Mouse (Mus musculus) thymus, adult 2 months (tissue): ENCODE measurements around the gene Ugt1a8. TPM values are rescaled to one million over a fixed set of nuclear protein-coding genes. Genes with fewer than 3 reads are reported as not detected.

Experiments
- DNase-seq: peaks from one replicate; pipeline ENCODE4 v3.0.0; 2021
- H3K27ac ChIP-seq: fragments of 200-500 bp; 2 replicates; pipeline ENCODE4 v1.5.1; 2012; ENCODE audit warnings: low read length, control low read depth; ENCODE audit not compliant: control insufficient read depth, insufficient read depth
- H3K27me3 ChIP-seq: fragments of 200-500 bp; 2 replicates; pipeline ENCODE4 v1.6.1; 2012; ENCODE audit warnings: mild to moderate bottlenecking, low read length, moderate library complexity, mixed read lengths; ENCODE audit not compliant: control insufficient read depth, insufficient read depth
- H3K36me3 ChIP-seq: fragments of 200-500 bp; 2 replicates; pipeline ENCODE4 v1.6.1; 2012; ENCODE audit warnings: mild to moderate bottlenecking, low read length, moderate library complexity; ENCODE audit not compliant: control insufficient read depth, insufficient read depth
- H3K4me1 ChIP-seq: fragments of 200-500 bp; replicated peaks from 2 replicates; pipeline ENCODE4 v1.6.1; 2012; ENCODE audit warnings: low read length; ENCODE audit not compliant: control insufficient read depth, insufficient read depth
- H3K4me3 ChIP-seq: fragments of 200-500 bp; 2 replicates; pipeline ENCODE4 v1.5.1; 2012; ENCODE audit warnings: mild to moderate bottlenecking, low read length, control low read depth, moderate library complexity; ENCODE audit not compliant: control insufficient read depth, insufficient read depth
- CTCF ChIP-seq: fragments of 200-500 bp; IDR thresholded peaks from 2 replicates; pipeline ENCODE4 v1.5.1; 2012; ENCODE audit warnings: mild to moderate bottlenecking, control low read depth, low read length, moderate library complexity, borderline replicate concordance; ENCODE audit not compliant: control insufficient read depth, poor library complexity, insufficient read depth; ENCODE audit errors: extremely low read depth
- POLR2A ChIP-seq: fragments of 200-500 bp; IDR thresholded peaks from 2 replicates; pipeline ENCODE4 v1.6.1; 2012; ENCODE audit warnings: mild to moderate bottlenecking, low read length, control low read depth, moderate library complexity; ENCODE audit not compliant: control insufficient read depth, poor library complexity, insufficient read depth; ENCODE audit errors: extremely low read depth
- WGBS: fragments of 180-500 bp; shearing (Covaris S2); methylation state at CpG from one replicate; pipeline ENCODE4 v1.1.7; 2018; 5-methylcytosine and 5-hydroxymethylcytosine counted together
- polyA plus RNA-seq: library from polyadenylated mRNA; depleted of rRNA; stranded (reverse); fragments of >200 nt; gene quantifications from 2 replicates; pipeline ENCODE4 v1.2.3, GENCODE M21; 2012

Ugt1a8 gene
- polyA plus RNA-seq, 1 experiment: not detected

- no peaks in the 10 kb centered on the region for H3K27me3 ChIP-seq
- WGBS: 58% methylated on average over 4 of the region's 4 CpGs
- no peak overlapping the region for H3K27ac ChIP-seq
- H3K36me3 ChIP-seq: no peaks in the 10 kb centered on the region
- TF ChIP-seq POLR2A (no peak), CTCF (no peak)
- H3K4me3 ChIP-seq: no peak overlapping the region
- no peaks in the 10 kb centered on the region for H3K4me1 ChIP-seq
- no peak for DNase-seq
Measured at GRCm38 (mm10) chr1:88248658-88249057, 161.0 kb downstream of the Ugt1a8 start.

GRCm38 (mm10) chr1:88249596-88249995, 162.0 kb downstream of the Ugt1a8 start:
- Histone ChIP-seq H3K27me3 (no peaks in the 10 kb centered on the region), H3K36me3 (no peaks in the 10 kb centered on the region), H3K27ac (no peak overlapping the region), H3K4me3 (no peak overlapping the region), H3K4me1 (no peaks in the 10 kb centered on the region)
- TF ChIP-seq POLR2A (no peak), CTCF (no peak)
- 83% methylated on average over 7 of the region's 7 CpGs for WGBS
- DNase-seq: no peak

DNA sequence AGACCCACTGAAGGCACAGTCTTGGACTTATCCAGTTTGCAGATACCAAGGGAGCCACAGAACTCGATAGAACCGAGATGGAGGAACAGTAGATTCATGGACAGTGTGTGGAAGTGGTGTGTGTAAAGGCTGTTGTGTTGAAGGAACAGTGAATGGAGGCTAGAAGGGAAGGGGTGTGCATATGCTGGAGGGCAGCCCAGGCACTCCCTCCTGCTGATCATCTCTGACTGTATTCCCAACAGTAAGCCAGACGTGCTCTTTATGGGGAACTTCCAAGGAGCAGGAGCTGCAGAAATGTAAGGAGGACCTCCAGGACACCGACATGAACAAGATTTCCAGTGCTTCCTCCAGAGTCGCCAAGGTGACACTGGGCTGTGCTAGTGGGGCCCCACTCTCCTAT, 162.4 kb downstream of the Ugt1a8 start:
- Histone ChIP-seq H3K36me3 (no peaks in the 10 kb centered on the region), H3K27ac (no peak overlapping the region), H3K4me3 (no peak overlapping the region), H3K27me3 (no peaks in the 10 kb centered on the region), H3K4me1 (no peaks in the 10 kb centered on the region)
- DNase-seq: no peak
- TF ChIP-seq CTCF (no peak), POLR2A (no peak)
- WGBS: 89% methylated on average over 5 of the region's 5 CpGs

- Histone ChIP-seq H3K27ac (no peak overlapping the region), H3K27me3 (no peaks in the 10 kb centered on the region), H3K4me1 (peaks cover under 1% of the 10 kb centered on the region; the same call in 1 of the 2 replicates), H3K4me3 (no peak overlapping the region), H3K36me3 (no peaks in the 10 kb centered on the region)
- DNase-seq: no peak
- 63% methylated on average over 8 of the region's 8 CpGs for WGBS
- no peak for TF ChIP-seq POLR2A
- no peak for TF ChIP-seq CTCF
Measured at GRCm38 (mm10) chr1:88253106-88253505, 165.5 kb downstream of the Ugt1a8 start.

GRCm38 (mm10) chr1:88253540-88253939, 165.9 kb downstream of the Ugt1a8 start:
- peaks cover 5% of the 10 kb centered on the region for H3K4me1 ChIP-seq
- TF ChIP-seq CTCF: no peak
- no peak for TF ChIP-seq POLR2A
- WGBS: 77% methylated on average over 6 of the region's 6 CpGs
- no peaks in the 10 kb centered on the region for H3K36me3 ChIP-seq
- DNase-seq: no peak
- H3K4me3 ChIP-seq: no peak overlapping the region
- no peak overlapping the region for H3K27ac ChIP-seq
- H3K27me3 ChIP-seq: no peaks in the 10 kb centered on the region

- H3K36me3 ChIP-seq: no peaks in the 10 kb centered on the region
- H3K4me1 ChIP-seq: peaks cover 13% of the 10 kb centered on the region
- H3K27me3 ChIP-seq: no peaks in the 10 kb centered on the region
- no peak for DNase-seq
- H3K27ac ChIP-seq: no peak overlapping the region
- H3K4me3 ChIP-seq: no peak overlapping the region
- TF ChIP-seq CTCF: no peak
- TF ChIP-seq POLR2A: no peak
- 93% methylated on average over 12 of the region's 12 CpGs for WGBS
Measured at GRCm38 (mm10) chr1:88254793-88255465, 167.3 kb downstream of the Ugt1a8 start.

DNA sequence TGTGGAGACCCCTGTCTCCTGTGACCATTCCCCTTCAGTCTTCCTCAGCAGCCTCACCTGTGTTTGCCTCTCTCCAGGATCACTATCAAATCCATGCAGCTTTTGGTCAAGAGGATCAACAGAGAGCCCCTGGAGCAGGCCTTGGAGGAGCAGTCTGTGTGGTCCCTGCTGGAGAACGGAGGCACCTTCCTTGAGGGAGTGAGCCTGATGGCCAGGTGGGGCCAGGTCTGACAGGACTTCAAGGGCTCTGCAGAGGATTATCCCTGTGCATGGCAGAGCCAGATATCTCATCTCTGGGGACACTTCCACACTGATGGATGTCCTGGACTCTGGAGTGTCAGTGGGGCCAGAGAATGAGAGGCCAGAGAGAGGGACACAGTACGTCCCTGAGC, 167.8 kb downstream of the Ugt1a8 start:
- Histone ChIP-seq H3K4me3 (no peak overlapping the region), H3K27ac (no peak overlapping the region), H3K4me1 (peaks cover 18% of the 10 kb centered on the region), H3K36me3 (0 out of 2 replicates have a peak, but pooled peaks cover 2% of the 10 kb centered on the region), H3K27me3 (no peaks in the 10 kb centered on the region)
- no peak for DNase-seq
- WGBS: 62% methylated on average over 2 of the region's 2 CpGs
- no peak for TF ChIP-seq CTCF
